Mouse (Mus musculus) ZHBTc4 (cell line): Measurements from ENCODE around the gene Tnfrsf23.
"Not testable (repeated sequence)": the region's sequence is repeated elsewhere in the genome, so short reads cannot be mapped to it uniquely, and the experiment has no call there.

Experiments used
- DNase-seq: peaks from one replicate; pipeline ENCODE4 v3.0.0-alpha.2; 2011; ENCODE audit warnings: low read depth, low spot score

The Tnfrsf23 gene

DNA sequence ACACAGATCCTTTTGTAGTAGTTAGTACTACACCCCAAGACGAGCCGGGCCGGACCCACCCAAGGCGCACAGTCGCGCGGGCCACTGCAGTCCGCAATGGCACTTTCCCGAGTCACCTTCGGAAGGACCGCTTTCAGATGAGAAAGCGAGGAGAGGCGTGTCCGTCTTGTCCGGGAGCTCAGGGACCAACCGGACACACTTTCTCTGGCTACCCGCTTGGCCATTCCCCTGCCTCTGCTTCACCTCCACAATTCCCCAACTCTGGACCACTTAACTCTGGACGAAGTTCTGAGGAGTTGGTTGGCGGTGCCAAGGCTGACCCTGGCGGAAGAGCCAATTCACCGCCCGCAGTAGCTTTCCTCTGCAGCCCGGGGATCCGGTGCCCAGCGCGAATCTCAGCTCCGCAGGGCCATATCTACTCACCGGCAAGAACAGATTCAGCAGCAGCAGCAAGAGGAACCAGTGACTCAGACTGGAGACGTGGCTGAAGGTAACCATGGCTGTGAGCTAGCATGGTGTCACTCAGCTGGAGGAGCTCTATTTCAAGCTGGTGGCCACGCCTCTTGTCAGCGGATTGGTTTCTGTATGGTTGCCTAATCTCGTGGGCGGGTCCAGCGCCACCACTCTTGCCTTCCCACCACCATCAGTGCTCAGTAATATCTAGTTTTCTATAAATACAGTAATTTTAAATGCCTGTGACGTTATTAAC, at the start of gene Tnfrsf23:
TSS of gene Tnfrsf23 (minus strand) at position 514 of the 709 bp plus-strand sequence.
- DNase-seq: peak; percentile 85

DNA sequence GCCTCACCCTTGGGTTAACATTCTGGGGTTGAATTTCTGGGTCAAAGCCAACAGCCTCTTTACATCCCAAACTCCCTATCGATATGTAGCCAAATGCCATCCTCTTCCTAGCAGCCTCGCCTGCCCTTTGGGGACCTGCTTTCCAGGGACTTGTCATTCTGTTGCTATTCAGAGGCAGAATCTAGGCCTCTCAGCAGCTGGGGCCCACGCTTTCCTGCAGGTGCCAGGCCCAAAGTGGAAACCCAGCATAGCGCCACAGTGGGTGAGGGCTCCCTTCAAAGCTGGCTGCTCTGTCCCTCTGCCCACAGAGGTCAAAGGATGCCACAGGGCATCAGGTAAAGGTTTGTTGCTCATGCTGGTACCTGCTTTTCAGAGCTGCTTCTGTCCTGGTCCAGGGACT, 48.1 kb upstream of the Tnfrsf23 start:
- no peak for DNase-seq

DNA sequence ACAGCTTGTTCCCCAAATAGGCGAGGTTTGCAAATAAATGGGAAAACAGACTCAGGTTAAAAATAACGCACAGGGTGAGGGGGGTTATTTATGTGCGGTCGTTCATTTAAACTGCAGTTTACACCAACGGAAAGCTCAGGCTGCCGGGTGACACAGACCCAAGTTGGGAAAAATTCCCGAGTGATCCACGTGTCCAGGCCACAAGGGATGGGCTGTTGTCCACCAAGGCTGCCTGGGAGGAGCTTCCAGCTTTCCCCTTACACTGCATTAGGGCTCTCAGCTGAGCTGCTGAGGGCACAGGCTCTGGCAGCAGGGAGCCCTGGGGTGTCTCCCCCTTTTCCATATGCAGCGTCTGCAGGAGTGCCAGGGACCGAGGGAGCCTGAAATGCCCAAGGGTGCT, 44.2 kb upstream of the Tnfrsf23 start:
- DNase-seq: no peak

DNA sequence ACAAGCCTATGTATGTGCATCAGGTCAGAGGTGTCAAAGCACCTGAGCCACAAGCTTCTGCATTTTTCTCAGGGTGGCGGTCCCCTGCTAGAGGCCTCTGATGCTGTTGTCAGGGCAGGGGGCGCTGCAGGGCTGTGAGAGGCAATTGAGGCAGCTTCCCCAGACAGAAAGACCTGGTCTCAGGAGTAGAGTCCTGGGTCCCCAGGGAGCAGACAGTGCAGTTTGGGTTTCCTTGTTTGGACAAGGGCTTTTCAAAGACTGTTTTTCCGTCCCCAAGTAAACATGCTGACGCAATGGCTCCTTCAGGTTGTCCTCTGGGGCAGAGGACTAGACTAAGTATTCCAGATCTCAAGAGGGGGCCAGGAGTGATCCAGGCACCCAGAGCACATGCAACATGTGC, 40.7 kb upstream of the Tnfrsf23 start:
- DNase-seq: no peak

DNA sequence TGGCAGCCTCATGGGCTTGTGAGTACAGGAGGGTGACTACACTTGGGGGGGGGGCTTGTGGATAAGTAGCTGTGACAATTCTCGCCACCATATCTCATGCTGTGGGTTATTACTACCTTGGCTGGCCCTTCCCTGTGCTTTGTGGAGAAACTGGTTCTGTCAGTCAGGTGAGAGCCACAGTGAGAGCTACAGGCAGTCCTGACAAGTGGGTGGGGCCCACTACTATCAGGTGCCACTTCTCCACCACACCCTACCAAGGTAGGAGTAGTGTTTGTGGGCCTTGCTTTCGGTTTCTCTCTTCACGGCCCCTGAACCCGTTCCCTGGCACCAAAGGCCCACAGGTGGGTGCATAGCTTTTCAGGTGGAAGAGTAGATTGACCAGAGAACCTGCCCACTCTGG, 38.2 kb upstream of the Tnfrsf23 start:
- DNase-seq: no peak

DNA sequence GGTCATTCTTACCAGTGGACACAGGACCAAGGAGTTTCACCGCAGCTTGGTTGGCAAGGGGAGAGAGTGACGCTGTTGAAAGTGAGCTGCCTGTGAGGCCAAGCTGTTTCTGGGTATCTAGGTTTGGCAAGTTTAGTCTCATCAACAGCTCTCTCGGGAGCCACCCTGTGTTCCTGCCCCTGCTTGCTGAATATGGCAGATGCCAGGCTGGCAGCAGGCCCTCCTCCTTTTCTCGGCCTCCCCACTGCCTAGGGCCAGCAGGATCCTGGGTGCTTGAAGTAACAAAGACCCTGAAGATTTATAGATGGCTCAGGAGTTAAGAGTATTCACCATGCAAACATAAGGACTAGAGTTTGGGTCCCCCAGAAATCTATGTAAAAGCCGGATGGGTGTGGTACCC, 37.0 kb upstream of the Tnfrsf23 start:
- DNase-seq: no peak

DNA sequence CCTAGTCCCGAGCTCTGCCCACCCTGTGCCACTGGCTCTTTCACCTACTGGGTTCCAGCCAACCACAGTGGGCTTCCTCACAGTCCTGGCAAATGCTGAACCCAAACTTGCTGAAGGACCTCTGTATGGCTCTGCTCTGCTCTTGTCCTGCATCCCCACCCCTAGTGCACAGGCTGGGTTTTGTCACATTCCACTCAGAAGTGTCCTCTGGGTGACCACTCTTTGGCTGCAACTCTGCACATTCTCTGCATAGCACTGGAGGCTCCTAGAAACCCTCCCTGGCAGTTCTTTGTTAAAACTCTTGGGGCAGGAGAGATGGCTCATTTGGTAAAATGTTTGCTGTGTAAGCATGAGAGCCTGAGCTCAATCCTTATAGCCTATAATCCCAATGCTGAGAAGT, 32.1 kb upstream of the Tnfrsf23 start:
- no peak for DNase-seq

DNA sequence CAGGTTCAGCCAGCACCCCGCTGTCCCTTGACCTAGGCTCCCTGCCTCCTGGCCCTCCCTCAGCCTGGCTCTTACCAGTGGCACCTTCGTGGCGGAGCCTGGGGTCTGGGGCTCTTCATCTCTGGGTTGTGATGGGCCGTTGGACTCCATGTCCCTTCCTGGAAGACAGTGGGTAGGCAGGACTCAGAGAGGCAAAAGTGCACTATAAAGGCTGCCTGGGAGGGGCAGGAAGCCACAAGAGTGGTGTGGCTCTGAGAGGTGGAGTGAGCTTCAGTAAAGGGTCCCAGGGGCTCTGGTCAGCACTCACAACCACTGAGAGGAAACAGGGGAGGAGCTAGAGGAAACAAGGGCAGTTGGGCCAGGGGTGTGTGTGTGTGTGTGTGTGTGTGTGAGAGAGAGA, 27.7 kb upstream of the Tnfrsf23 start:
- no peak for DNase-seq

DNA sequence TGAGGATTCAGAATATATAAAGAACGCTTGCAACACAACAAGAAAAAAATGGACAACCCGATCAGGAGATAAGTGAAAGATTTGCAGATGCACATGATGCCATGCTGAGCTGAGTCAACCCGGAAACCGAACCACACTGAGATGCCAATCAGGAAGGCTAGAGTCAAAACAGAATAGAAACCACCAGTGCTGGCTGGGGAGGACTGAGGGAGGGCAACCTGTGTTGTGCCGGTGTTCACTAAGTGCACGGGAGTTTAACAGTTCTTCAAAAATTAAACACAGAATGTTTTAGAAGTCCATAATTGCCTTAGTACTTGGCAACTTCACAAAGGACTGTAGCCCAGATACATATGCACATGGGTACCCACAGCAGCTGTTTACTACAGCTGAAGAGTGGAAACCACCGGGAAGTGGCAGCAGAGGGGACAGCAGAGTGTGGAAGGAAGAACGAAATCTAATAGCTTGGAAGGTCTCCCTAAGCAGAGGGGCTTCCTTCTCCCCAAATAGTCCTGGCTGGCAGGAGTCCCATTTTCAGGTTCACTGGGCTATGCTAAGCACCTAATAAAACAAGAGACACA, 27.2 kb upstream of the Tnfrsf23 start:
- DNase-seq: no peak

DNA sequence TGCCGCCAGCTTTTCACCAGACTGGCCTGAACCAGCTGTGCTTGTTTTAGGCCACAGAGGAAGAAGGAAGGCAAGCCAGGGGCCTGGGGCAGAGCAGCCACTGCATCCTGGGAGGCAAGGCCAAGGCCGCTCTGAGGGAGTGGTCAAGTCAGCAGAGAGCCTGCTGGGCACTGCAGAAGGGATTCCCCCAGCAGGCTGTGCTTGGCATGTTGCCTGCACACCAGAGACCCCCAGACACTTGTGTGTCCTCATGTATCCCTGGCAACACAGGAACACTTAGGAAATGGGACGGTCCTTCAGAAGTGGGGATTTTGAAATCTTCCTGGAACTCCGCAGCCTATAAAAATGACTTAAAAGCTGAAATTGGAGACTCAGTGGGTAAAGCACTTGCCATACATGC, 26.4 kb upstream of the Tnfrsf23 start:
- DNase-seq: peak; percentile 23

DNA sequence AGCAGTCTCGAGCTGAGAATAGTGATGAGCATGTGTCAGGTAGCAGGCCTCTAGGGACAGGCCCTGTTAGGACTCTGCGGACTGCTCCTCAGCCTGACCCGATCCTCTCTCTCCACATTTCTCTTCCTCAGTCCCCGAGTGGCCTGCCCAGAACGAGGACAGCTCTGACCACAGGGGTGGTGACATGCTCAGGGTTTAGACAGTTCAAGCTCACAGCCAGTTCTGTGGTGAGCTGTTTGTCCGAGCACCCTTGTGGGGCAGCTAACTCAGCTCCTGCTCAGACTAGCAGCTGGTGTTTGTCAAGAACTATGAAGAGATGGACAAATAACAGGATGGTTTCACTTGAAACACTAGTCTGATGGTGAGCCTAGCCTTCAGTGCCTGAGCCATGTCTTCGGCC, 25.7 kb upstream of the Tnfrsf23 start:
- DNase-seq: no peak

DNA sequence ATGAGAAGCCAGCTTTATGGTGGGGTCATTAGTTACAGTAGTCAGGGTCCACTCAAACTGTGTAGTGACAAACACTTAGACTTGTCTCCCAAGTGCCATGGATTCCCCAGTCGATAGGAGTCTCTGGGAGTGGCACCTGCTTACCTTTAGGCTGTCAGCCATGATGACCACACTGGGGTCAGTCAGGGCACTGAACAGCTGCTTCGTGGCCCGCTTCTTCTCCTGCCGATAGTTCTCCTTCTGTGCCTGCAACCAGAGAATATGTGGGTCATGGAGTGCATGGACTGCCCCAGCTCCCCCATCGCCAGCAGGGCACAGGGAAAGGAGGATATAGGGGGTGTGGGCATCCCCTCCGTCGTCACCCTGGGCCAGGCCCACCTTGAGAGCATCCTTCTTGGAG, 23.7 kb upstream of the Tnfrsf23 start:
- no peak for DNase-seq

DNA sequence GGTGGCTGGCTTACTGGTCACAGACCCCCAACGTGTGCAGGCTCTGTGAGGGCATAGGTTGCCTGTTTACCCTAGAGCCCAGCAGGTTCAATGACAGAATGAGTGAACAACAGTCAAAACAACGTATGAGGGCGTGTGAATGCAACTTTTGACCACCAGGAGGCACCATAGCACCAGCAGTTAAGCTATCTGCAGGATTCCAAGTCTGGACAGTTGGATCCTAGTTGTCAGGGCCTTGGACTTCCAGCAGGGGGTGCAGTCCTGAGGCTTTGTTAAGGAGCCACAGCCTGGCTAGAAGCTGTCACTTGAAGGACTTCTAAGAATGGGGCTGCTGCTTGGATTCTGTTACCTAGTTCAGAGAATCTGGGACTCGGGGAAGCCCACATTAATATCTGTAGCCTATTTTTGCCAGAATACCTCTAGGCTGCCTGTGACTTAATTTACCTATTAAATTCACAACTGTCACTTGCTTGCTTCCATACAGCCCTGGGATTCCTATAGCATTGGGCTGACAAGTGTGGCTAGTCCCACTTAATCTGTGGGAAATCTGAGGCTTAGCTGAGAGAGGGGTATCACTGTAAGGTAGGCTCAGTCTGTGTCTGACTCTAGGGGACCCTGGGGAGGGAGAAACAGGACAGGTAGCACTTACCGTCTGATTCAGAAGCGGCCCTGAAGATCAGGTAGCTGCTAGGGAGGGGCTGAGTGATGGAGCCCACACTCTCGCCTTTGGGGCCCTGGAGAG, 21.2 kb upstream of the Tnfrsf23 start:
- peak; percentile 96 for DNase-seq

DNA sequence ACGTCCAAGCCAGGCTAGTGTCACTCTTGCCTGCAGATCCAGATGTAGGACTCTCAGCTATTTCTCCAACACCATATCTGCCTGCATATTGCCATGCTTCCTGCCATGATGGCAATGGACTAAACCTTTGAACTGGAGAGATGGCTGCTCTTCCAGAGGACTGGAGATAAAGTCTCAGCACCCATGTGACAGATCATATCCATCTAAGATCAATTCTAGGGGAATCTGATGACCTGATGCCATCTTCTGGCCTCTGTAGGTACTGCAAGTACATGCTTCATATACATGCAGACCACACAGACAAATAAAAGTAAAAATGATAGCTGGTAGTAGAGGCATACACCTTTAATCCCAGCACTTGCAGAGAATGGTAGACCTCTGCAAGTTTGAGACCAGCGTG, 10.5 kb upstream of the Tnfrsf23 start:
- peak; percentile 80 for DNase-seq

DNA sequence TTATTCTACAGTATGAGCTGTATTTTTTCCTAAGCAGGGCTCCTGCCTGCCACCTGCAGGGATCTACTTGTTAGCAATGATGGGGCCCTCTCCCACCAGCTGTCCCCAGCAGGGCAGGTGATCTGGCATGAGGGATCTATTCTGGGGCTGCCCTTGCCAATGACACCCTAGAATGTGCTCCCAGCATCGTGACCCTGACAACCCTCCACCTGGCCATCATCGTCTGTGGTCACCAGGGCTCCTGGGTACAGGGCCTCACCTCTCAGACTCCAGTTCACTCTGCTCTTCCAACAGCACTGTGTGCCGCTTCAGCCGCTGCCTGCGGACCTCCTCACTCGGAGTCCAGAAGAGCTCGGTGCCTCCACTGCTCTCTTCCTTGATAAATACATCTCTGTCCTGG, 8.9 kb upstream of the Tnfrsf23 start:
- DNase-seq: no peak

DNA sequence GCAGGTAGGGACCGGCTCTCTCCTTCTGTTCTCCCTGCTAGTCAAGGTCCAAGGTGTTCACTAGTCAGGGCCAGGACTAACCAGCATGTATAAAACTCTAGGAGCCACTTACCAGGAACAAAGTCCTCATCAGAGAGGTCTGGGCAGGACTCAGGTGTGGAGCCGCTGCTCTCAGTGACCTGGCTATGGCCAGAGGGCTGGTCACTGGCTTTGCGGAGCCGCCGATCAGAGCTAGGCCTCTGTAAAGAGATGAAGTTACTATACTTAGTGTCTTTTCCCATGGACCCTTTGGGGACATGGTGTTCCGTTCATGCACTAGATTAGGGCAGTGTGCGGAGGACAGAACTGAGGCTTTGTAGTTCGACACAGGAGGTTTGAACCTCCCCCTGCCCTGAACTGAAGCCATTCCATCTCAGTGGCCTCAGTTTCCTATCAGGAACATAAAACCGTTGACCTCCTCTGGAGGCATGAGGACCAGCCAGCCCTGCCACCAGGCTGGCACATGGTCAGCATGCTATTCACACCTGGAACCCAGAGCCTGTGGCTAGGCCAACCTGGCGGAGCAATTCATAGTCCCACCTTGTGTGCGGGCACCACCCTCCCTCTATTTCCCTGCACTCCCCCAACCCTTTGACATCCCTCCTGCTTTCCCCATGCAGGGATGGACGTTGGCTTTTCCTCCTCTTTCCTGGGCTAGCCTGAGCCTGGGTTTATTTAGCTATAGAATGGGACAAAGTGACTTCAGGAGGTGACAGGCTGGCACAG, 7.3 kb upstream of the Tnfrsf23 start:
- DNase-seq: no peak

DNA sequence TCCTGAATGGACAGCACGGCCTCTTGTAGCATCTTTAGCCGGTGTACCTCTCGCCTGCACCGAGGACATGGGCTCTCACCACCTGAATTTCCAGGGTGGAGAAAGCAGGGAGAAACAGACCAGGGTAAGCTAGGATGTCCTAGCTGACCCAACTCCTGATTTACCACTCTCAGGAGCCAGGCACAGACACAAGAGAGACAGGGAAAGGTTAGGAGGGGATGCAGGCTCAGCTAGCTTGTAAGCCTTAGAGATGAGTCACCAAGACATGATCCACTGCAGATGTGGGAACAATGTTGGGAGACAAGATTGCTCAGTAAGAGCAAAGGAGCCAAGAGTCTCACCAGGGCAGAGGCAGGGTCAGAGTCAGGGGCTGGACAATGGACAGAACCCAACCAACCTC, 6.2 kb upstream of the Tnfrsf23 start:
- no peak for DNase-seq

DNA sequence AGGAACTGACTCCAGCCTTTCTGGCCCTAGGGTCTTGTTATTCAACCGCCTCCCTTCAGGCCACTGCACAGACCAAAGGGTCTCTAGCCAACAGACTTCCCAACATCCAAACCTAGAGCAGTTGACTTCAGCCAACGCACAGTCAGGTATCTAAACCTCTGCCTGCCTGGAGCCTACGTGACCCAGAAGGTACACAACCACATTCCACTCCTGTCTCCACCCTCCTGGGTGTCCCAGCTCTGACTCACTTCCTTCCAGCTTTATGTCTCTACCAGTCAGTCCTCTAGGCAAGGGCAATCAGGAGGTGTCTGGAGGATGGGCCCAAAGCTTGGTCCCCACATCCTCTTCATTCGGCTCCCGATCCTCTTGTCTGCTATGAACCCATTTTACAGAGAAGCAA, 5.5 kb upstream of the Tnfrsf23 start:
- DNase-seq: no peak

DNA sequence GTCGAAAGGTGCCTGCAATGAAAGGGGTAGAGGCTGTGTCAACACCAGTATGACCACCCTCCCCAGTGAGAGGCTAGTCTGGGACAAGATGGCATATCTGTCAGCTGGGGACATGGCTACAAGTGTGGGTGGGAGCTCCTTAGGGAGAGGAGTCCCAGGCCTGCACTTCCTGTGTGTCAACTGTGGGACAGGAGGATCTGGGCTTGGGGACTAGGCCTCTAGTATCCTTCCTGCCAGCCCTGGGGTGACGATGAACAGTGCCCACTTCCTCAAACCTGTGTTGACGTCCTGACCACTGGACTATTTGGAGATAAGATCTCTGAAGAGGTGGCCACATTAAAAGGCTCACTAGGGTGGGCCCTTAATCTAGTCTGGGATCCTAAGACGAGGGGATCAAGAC, 4.3 kb upstream of the Tnfrsf23 start:
- no peak for DNase-seq

DNA sequence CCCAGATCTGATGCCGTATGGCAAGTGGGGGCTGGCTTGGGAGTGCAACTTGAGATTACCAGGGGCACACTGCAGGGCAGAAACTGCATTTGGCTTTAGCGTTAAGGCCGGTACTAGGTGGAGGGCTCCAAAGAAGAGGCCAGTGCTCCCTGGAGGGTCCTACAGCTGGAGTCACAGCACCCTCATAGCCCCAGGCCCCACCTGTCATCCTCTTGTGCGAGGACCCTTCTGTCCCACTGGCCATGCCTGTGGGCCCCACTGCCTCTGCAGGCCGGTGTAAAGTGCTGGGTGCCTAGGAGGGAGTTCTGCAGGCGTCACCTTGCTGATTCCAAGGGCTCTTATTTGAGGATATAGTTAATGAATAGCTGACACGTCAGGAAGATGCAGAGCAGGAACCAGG, 3.8 kb upstream of the Tnfrsf23 start:
- no peak for DNase-seq

DNA sequence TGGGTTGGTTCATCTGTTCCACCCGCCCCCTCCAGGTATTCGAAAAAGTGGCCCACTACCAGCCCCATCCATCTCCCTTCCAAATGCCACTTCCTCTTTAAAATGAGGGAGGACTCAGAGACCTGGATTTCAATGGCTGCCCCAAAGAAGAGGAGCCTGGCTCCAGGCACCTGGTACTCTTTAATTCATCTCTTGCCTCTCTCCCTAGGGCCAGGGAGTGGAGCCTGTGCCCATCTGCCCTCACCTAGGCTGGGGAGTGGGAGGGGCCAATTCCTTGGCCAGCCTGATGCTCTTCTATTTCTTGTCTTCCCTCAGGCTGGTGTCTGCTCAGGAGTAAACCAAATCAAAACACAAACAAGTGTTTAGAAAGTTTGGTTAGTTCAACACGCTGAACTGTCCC, 1.0 kb upstream of the Tnfrsf23 start:
- not testable (repeated sequence) for DNase-seq

DNA sequence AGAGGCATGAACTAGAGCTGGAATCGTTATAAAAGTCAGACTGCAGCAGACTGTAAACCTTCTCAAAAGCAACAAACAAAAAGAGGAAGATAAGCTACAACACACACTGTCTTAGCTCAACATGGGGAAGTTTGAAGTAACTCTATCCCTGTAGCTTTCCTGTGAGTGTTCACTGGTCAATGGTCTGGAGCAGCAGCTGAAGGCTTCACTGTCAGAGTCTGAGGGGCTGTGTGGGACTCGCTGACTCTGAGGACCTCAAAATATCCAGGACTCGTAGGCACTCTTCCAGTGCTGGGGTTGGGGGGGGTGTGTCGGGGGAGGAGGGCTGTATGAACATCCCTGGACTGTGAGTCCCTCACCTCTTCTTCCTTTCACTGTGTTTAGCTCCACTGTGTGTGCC, 519 bp upstream of the Tnfrsf23 start:
- not testable (repeated sequence) for DNase-seq
